Mouse (Mus musculus): Measurements from ENCODE around the gene Tmem263. TPM values are rescaled to one million over a fixed set of nuclear protein-coding genes. Genes with fewer than 3 reads are reported as not detected.

The Tmem263 gene
- polyA plus RNA-seq, 1 experiment from 2014 or later: 51.8 TPM

GRCm38 (mm10) chr10:85159989-85160619 is 57.7 kb downstream of the Tmem263 start:
- DNase-seq (ENCODE audit: low spot score): no peak
- ATAC-seq (replicated peaks; ENCODE audit: low FRiP score, low TSS enrichment, low read depth): no peak
- Histone ChIP-seq H3K4me1 (replicated peaks; ENCODE audit: control insufficient read depth, insufficient read depth, low read length) (0 out of 2 replicates have a peak, but pooled peaks cover 4% of the 10 kb centered on the region), H3K9me3 (ENCODE audit: control insufficient read depth, low read length) (no peaks in the 10 kb centered on the region), H3K27ac (ENCODE audit: low read depth) (no peak overlapping the region), H3K4me2 (ENCODE audit: low read length) (no peak overlapping the region), H3K36me3 (ENCODE audit: control insufficient read depth, insufficient read depth, low read length) (no peaks in the 10 kb centered on the region), H3K27me3 (replicated peaks; ENCODE audit: control insufficient read depth, insufficient read depth, low read length) (no peaks in the 10 kb centered on the region), H3K4me3 (ENCODE audit: low read depth, low read length) (no peak overlapping the region), H3K9ac (ENCODE audit: low read length) (no peak overlapping the region)
- 62% methylated on average over 1 of the region's 1 CpGs for WGBS

GRCm38 (mm10) chr10:85161745-85162351 is 59.4 kb downstream of the Tmem263 start:
- Histone ChIP-seq H3K9ac (ENCODE audit: low read length) (no peak overlapping the region), H3K36me3 (ENCODE audit: control insufficient read depth, insufficient read depth, low read length) (no peaks in the 10 kb centered on the region), H3K9me3 (ENCODE audit: control insufficient read depth, low read length) (no peaks in the 10 kb centered on the region), H3K27me3 (replicated peaks; ENCODE audit: control insufficient read depth, insufficient read depth, low read length) (no peaks in the 10 kb centered on the region), H3K4me3 (ENCODE audit: low read depth, low read length) (no peak overlapping the region), H3K4me1 (replicated peaks; ENCODE audit: control insufficient read depth, insufficient read depth, low read length) (0 out of 2 replicates have a peak, but pooled peaks cover 4% of the 10 kb centered on the region), H3K4me2 (ENCODE audit: low read length) (no peak overlapping the region), H3K27ac (ENCODE audit: low read depth) (no peak overlapping the region)
- 71% methylated on average over 5 of the region's 5 CpGs for WGBS
- no peak for ATAC-seq (replicated peaks; ENCODE audit: low FRiP score, low TSS enrichment, low read depth)
- no peak for DNase-seq (ENCODE audit: low spot score)

- no peaks in the 10 kb centered on the region for H3K9me3 ChIP-seq (ENCODE audit: control insufficient read depth, low read length)
- no peak overlapping the region for H3K27ac ChIP-seq (ENCODE audit: low read depth)
- H3K4me3 ChIP-seq (ENCODE audit: low read depth, low read length): no peak overlapping the region
- no peaks in the 10 kb centered on the region for H3K27me3 ChIP-seq (replicated peaks; ENCODE audit: control insufficient read depth, insufficient read depth, low read length)
- ATAC-seq (replicated peaks; ENCODE audit: low FRiP score, low TSS enrichment, low read depth) (no peak), DNase-seq (ENCODE audit: low spot score) (no peak)
- 89% methylated on average over 13 of the region's 13 CpGs for WGBS
- H3K9ac ChIP-seq (ENCODE audit: low read length): no peak overlapping the region
- H3K4me2 ChIP-seq (ENCODE audit: low read length): no peak overlapping the region
- no peaks in the 10 kb centered on the region for H3K36me3 ChIP-seq (ENCODE audit: control insufficient read depth, insufficient read depth, low read length)
- H3K4me1 ChIP-seq (replicated peaks; ENCODE audit: control insufficient read depth, insufficient read depth, low read length): 0 out of 2 replicates have a peak, but pooled peaks cover 4% of the 10 kb centered on the region
Observed at GRCm38 (mm10) chr10:85164791-85165190, 62.4 kb downstream of the Tmem263 start.

GRCm38 (mm10) chr10:85165306-85165705 is 62.9 kb downstream of the Tmem263 start:
- DNase-seq (ENCODE audit: low spot score) (no peak), ATAC-seq (replicated peaks; ENCODE audit: low FRiP score, low TSS enrichment, low read depth) (no peak)
- Histone ChIP-seq H3K4me1 (replicated peaks; ENCODE audit: control insufficient read depth, insufficient read depth, low read length) (0 out of 2 replicates have a peak, but pooled peaks cover 4% of the 10 kb centered on the region), H3K4me3 (ENCODE audit: low read depth, low read length) (no peak overlapping the region), H3K9ac (ENCODE audit: low read length) (no peak overlapping the region), H3K27me3 (replicated peaks; ENCODE audit: control insufficient read depth, insufficient read depth, low read length) (no peaks in the 10 kb centered on the region), H3K36me3 (ENCODE audit: control insufficient read depth, insufficient read depth, low read length) (no peaks in the 10 kb centered on the region), H3K27ac (ENCODE audit: low read depth) (no peak overlapping the region), H3K9me3 (ENCODE audit: control insufficient read depth, low read length) (no peaks in the 10 kb centered on the region), H3K4me2 (ENCODE audit: low read length) (no peak overlapping the region)
- WGBS: 89% methylated on average over 5 of the region's 5 CpGs

Other genes with a start within 250 kb of the Tmem263 start
- 21.2 and 23.3 TPM in 2 replicates for gene Ric8b, start 185.0 kb upstream of the Tmem263 start, polyA plus RNA-seq (2014; fragmentation: Nextera tagmentation; extraction: Ambion mirVana)
- 0.83 and 1.0 TPM in 2 replicates for gene Fhl4, start 132 bp upstream of the Tmem263 start, polyA plus RNA-seq (2014; fragmentation: Nextera tagmentation; extraction: Ambion mirVana)
- 17.0 and 17.2 TPM in 2 replicates for gene Mterf2, start 25.4 kb downstream of the Tmem263 start, polyA plus RNA-seq (2014; fragmentation: Nextera tagmentation; extraction: Ambion mirVana)
- gene Cry1, start 82.4 kb downstream of the Tmem263 start, polyA plus RNA-seq (2014; fragmentation: Nextera tagmentation; extraction: Ambion mirVana): 24.7 and 24.8 TPM in 2 replicates